Mouse (Mus musculus) thymus, adult 2 months (tissue): ENCODE results near the gene Pced1a. TPM values are rescaled to one million over a fixed set of nuclear protein-coding genes. Genes with fewer than 3 reads are reported as not detected.

Experiments used
- DNase-seq: peaks from one replicate; pipeline ENCODE4 v3.0.0; 2021
- H3K27ac ChIP-seq: fragments of 200-500 bp; 2 replicates; pipeline ENCODE4 v1.5.1; 2012; ENCODE audit warnings: low read length, control low read depth; ENCODE audit not compliant: control insufficient read depth, insufficient read depth
- H3K27me3 ChIP-seq: fragments of 200-500 bp; 2 replicates; pipeline ENCODE4 v1.6.1; 2012; ENCODE audit warnings: mild to moderate bottlenecking, low read length, moderate library complexity, mixed read lengths; ENCODE audit not compliant: control insufficient read depth, insufficient read depth
- H3K36me3 ChIP-seq: fragments of 200-500 bp; 2 replicates; pipeline ENCODE4 v1.6.1; 2012; ENCODE audit warnings: mild to moderate bottlenecking, low read length, moderate library complexity; ENCODE audit not compliant: control insufficient read depth, insufficient read depth
- H3K4me1 ChIP-seq: fragments of 200-500 bp; replicated peaks from 2 replicates; pipeline ENCODE4 v1.6.1; 2012; ENCODE audit warnings: low read length; ENCODE audit not compliant: control insufficient read depth, insufficient read depth
- H3K4me3 ChIP-seq: fragments of 200-500 bp; 2 replicates; pipeline ENCODE4 v1.5.1; 2012; ENCODE audit warnings: mild to moderate bottlenecking, low read length, control low read depth, moderate library complexity; ENCODE audit not compliant: control insufficient read depth, insufficient read depth
- CTCF ChIP-seq: fragments of 200-500 bp; IDR thresholded peaks from 2 replicates; pipeline ENCODE4 v1.5.1; 2012; ENCODE audit warnings: mild to moderate bottlenecking, control low read depth, low read length, moderate library complexity, borderline replicate concordance; ENCODE audit not compliant: control insufficient read depth, poor library complexity, insufficient read depth; ENCODE audit errors: extremely low read depth
- POLR2A ChIP-seq: fragments of 200-500 bp; IDR thresholded peaks from 2 replicates; pipeline ENCODE4 v1.6.1; 2012; ENCODE audit warnings: mild to moderate bottlenecking, low read length, control low read depth, moderate library complexity; ENCODE audit not compliant: control insufficient read depth, poor library complexity, insufficient read depth; ENCODE audit errors: extremely low read depth
- WGBS: fragments of 180-500 bp; shearing (Covaris S2); methylation state at CpG from one replicate; pipeline ENCODE4 v1.1.7; 2018; 5-methylcytosine and 5-hydroxymethylcytosine counted together
- polyA plus RNA-seq: library from polyadenylated mRNA; depleted of rRNA; stranded (reverse); fragments of >200 nt; gene quantifications from 2 replicates; pipeline ENCODE4 v1.2.3, GENCODE M21; 2012

Gene Pced1a
- polyA plus RNA-seq, 1 experiment: 44.7 TPM

DNA sequence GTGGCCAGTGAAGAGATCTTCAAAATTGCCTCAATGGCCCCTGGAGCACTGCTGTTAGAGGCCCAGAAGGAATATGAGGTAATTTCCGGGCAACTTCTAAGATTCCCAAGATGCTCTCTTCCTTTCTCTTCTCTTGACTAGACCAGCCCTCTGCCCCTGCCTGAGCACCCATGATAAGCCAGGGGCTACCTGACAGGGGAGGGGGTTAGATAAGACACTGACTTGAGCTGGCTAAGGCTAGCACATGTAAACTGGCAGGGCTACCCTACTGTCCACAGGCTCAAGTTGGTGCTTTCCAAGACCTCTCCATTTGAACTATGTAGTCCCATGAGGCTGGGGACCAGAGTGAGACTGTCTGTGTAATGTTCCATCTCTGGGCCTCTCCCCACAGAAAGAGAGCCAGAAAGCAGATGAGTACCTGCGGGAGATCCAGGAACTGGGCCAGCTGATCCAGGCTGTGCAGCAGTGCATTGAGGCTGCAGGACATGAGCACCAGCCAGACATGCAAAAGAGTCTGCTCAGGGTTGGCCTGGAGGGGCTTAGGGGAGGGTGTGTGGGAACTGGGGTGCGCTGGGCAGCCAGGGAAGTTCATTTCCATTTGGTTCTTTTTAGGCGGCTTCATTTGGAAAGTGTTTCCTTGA, 15.5 kb upstream of the Pced1a start:
- H3K27ac ChIP-seq: no peak overlapping the region
- WGBS: 97% methylated on average over 4 of the region's 4 CpGs
- H3K4me3 ChIP-seq: no peak overlapping the region
- DNase-seq: no peak
- H3K27me3 ChIP-seq: no peaks in the 10 kb centered on the region
- TF ChIP-seq CTCF (no peak), POLR2A (no peak)
- peaks cover 58% of the 10 kb centered on the region for H3K36me3 ChIP-seq
- peaks cover 6% of the 10 kb centered on the region for H3K4me1 ChIP-seq

- no peak for DNase-seq
- H3K27me3 ChIP-seq: no peaks in the 10 kb centered on the region
- peaks cover 6% of the 10 kb centered on the region for H3K4me1 ChIP-seq
- H3K27ac ChIP-seq: no peak overlapping the region
- H3K4me3 ChIP-seq: no peak overlapping the region
- 94% methylated on average over 3 of the region's 3 CpGs for WGBS
- TF ChIP-seq POLR2A (no peak), CTCF (no peak)
- peaks cover 57% of the 10 kb centered on the region for H3K36me3 ChIP-seq
Measured at GRCm38 (mm10) chr2:130438861-130439260, 14.4 kb upstream of the Pced1a start.

DNA sequence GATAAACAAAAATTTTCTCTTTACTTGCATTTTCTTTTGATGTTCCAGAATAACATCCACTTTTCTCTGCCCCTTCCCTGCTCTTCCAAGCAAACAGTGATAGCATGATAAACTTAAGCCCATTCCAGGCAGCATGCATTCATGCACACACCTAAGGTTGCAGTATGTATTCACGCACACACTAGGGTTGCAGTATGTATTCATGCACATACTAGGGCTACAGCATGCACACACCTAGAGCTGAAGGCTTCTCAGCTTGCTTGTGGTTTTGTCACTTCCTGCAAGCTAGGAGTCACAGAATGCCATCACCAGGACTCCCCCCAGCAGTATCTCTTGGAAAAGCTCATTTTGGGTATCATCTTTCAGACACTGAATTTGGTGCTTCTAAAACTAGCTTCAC, 12.3 kb upstream of the Pced1a start:
- Histone ChIP-seq H3K27ac (no peak overlapping the region), H3K4me1 (peaks cover 6% of the 10 kb centered on the region), H3K36me3 (peaks cover 37% of the 10 kb centered on the region), H3K4me3 (no peak overlapping the region), H3K27me3 (no peaks in the 10 kb centered on the region)
- no peak for DNase-seq
- no peak for TF ChIP-seq POLR2A
- TF ChIP-seq CTCF: no peak
- 97% methylated on average over 1 of the region's 1 CpGs for WGBS

GRCm38 (mm10) chr2:130433152-130433551, 8.7 kb upstream of the Pced1a start:
- peak; percentile 59; the same call in 1 of the 2 replicates for TF ChIP-seq CTCF
- no peak for TF ChIP-seq POLR2A
- 25% methylated on average over 4 of the region's 4 CpGs for WGBS
- peak; percentile 67 for DNase-seq
- Histone ChIP-seq H3K27me3 (no peaks in the 10 kb centered on the region), H3K4me3 (no peak overlapping the region), H3K36me3 (peaks cover 4% of the 10 kb centered on the region), H3K4me1 (peaks cover 6% of the 10 kb centered on the region), H3K27ac (no peak overlapping the region)

GRCm38 (mm10) chr2:130432157-130432556, 7.7 kb upstream of the Pced1a start:
- no peak for DNase-seq
- Histone ChIP-seq H3K27ac (no peak overlapping the region), H3K27me3 (no peaks in the 10 kb centered on the region), H3K4me1 (peaks cover 2% of the 10 kb centered on the region), H3K36me3 (no peaks in the 10 kb centered on the region), H3K4me3 (no peak overlapping the region)
- WGBS: 96% methylated on average over 3 of the region's 3 CpGs
- TF ChIP-seq CTCF: no peak
- TF ChIP-seq POLR2A: no peak

- no peak overlapping the region for H3K4me3 ChIP-seq
- no peak for DNase-seq
- WGBS: 84% methylated on average over 3 of the region's 3 CpGs
- no peaks in the 10 kb centered on the region for H3K36me3 ChIP-seq
- TF ChIP-seq CTCF: no peak
- TF ChIP-seq POLR2A: no peak
- no peaks in the 10 kb centered on the region for H3K4me1 ChIP-seq
- no peaks in the 10 kb centered on the region for H3K27me3 ChIP-seq
- H3K27ac ChIP-seq: no peak overlapping the region
Measured at GRCm38 (mm10) chr2:130430484-130430883, 6.0 kb upstream of the Pced1a start.
